Mouse (Mus musculus): ENCODE measurements around the gene Zfp536. TPM values are rescaled to one million over a fixed set of nuclear protein-coding genes. Genes with fewer than 3 reads are reported as not detected.
A peak's percentile ranks its signal among the peaks of the same experiment; 100 is the strongest.

Gene Zfp536
- polyA plus RNA-seq, 1 experiment: 0.81 TPM

DNA sequence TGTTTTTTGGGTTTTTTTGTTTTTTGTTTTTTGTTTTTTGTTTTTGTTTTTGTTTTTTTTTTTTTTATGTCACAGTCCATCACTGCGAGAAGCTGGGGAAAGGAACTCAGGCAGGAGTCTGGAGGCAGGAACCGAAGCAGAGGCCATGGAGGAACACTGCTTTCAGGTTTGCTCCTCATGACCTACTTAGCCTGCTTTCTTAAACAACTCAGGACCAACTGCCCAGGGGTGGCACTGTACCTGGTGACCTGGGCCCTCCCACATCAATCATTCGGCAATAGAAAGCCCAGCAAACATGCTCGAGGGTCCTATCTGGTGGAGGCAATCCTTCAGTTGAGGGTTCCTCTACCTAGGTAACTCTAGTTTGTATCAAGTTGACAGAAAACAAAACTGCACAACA, 35.6 kb upstream of the Zfp536 start:
- TF ChIP-seq CTCF (IDR thresholded peaks at IDR 0.05; ENCODE audit: extremely low read depth, insufficient read length, insufficient replicate concordance, low read depth, low read length) (no peak), POLR2A (IDR thresholded peaks at IDR 0.05; ENCODE audit: low read depth, low read length) (no peak)
- 85% methylated on average over 4 of the region's 4 CpGs for WGBS
- Histone ChIP-seq H3K27ac (ENCODE audit: insufficient read depth, low read depth, low read length) (no peak overlapping the region), H3K4me3 (ENCODE audit: low read depth, low read length) (no peak overlapping the region), H3K36me3 (ENCODE audit: control insufficient read depth, insufficient read depth, low read length) (no peaks in the 10 kb centered on the region), H3K27me3 (ENCODE audit: control insufficient read depth, insufficient read depth, low read length) (no peaks in the 10 kb centered on the region), H3K4me1 (ENCODE audit: control insufficient read depth, insufficient read depth, insufficient read length, low read length) (no peaks in the 10 kb centered on the region)

DNA sequence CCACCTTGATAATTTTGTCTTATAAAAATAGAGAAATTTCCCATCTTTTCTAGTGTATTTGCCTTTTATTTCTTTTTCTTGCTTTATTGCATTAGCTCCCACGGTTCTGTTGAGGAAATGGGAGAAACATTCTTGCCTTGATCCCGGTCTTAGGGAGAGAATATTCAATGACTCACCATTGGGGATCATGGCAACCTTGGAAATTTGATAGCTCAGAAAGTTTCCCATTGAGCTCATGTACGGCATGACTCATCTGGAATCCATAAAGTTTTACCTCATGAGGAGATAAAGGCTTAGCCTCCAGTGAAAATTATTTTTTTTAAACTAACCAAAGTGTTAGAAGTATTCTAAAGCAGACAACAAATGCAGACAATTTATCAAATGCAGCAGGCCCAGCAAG, 27.7 kb upstream of the Zfp536 start:
- Histone ChIP-seq H3K4me3 (ENCODE audit: low read depth, low read length) (no peak overlapping the region), H3K27ac (ENCODE audit: insufficient read depth, low read depth, low read length) (no peak overlapping the region), H3K27me3 (ENCODE audit: control insufficient read depth, insufficient read depth, low read length) (no peaks in the 10 kb centered on the region), H3K4me1 (ENCODE audit: control insufficient read depth, insufficient read depth, insufficient read length, low read length) (no peaks in the 10 kb centered on the region), H3K36me3 (ENCODE audit: control insufficient read depth, insufficient read depth, low read length) (no peaks in the 10 kb centered on the region)
- TF ChIP-seq POLR2A (IDR thresholded peaks at IDR 0.05; ENCODE audit: low read depth, low read length) (no peak), CTCF (IDR thresholded peaks at IDR 0.05; ENCODE audit: extremely low read depth, insufficient read length, insufficient replicate concordance, low read depth, low read length) (no peak)
- WGBS: 50% methylated on average over 3 of the region's 3 CpGs

DNA sequence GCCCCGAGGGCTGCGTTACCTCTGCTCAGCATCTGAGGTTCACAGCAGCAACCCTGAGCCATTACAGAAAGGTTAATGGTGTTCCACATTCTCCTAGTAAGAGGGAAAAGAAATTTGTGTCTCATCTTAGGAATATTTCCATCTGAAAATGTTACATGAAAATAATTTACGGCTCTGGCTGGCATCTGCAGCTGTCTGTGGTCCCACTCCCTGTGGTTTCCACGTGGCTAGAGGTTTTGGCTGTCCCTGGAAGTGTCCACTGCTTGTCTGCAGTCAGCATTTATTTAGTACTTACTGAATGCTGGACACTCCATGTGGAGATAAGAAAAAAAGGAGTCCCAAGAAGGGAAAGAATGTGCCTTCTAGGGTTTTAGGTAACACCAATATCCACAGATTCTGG, 15.3 kb upstream of the Zfp536 start:
- H3K4me1 ChIP-seq (ENCODE audit: control insufficient read depth, insufficient read depth, insufficient read length, low read length): no peaks in the 10 kb centered on the region
- WGBS: 69% methylated on average over 4 of the region's 4 CpGs
- TF ChIP-seq CTCF (IDR thresholded peaks at IDR 0.05; ENCODE audit: extremely low read depth, insufficient read length, insufficient replicate concordance, low read depth, low read length) (no peak), POLR2A (IDR thresholded peaks at IDR 0.05; ENCODE audit: low read depth, low read length) (no peak)
- no peaks in the 10 kb centered on the region for H3K27me3 ChIP-seq (ENCODE audit: control insufficient read depth, insufficient read depth, low read length)
- H3K27ac ChIP-seq (ENCODE audit: insufficient read depth, low read depth, low read length): no peak overlapping the region
- H3K36me3 ChIP-seq (ENCODE audit: control insufficient read depth, insufficient read depth, low read length): no peaks in the 10 kb centered on the region
- H3K4me3 ChIP-seq (ENCODE audit: low read depth, low read length): no peak overlapping the region

DNA sequence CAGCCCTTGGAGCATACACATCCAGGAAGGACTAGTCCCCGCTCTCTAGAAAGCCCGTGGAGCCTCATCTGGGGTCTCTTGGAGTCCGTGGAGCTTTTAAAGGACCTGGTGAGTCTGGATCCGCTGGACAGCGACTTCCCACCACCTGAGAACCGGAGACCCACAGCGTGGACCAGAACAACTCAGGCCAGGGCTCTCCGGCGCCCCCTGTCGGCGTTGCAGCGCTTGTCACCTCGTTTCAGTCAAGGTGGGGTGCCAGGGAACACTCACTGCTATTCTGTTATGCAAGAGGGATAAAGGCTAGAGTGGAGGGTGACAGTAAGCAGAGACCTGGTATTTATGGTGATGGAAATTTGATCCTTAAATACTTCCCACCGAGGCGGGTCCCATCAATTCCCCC, 2.1 kb upstream of the Zfp536 start:
- 7% methylated on average over 15 of the region's 15 CpGs for WGBS
- no peaks in the 10 kb centered on the region for H3K4me1 ChIP-seq (ENCODE audit: control insufficient read depth, insufficient read depth, insufficient read length, low read length)
- peaks cover 18% of the 10 kb centered on the region for H3K27me3 ChIP-seq (ENCODE audit: control insufficient read depth, insufficient read depth, low read length)
- H3K36me3 ChIP-seq (ENCODE audit: control insufficient read depth, insufficient read depth, low read length): no peaks in the 10 kb centered on the region
- TF ChIP-seq CTCF (IDR thresholded peaks at IDR 0.05; ENCODE audit: extremely low read depth, insufficient read length, insufficient replicate concordance, low read depth, low read length) (peak; percentile 41; the same call in 1 of the 2 replicates), POLR2A (IDR thresholded peaks at IDR 0.05; ENCODE audit: low read depth, low read length) (no peak)
- H3K4me3 ChIP-seq (ENCODE audit: low read depth, low read length): no peak overlapping the region
- no peak overlapping the region for H3K27ac ChIP-seq (ENCODE audit: insufficient read depth, low read depth, low read length)

DNA sequence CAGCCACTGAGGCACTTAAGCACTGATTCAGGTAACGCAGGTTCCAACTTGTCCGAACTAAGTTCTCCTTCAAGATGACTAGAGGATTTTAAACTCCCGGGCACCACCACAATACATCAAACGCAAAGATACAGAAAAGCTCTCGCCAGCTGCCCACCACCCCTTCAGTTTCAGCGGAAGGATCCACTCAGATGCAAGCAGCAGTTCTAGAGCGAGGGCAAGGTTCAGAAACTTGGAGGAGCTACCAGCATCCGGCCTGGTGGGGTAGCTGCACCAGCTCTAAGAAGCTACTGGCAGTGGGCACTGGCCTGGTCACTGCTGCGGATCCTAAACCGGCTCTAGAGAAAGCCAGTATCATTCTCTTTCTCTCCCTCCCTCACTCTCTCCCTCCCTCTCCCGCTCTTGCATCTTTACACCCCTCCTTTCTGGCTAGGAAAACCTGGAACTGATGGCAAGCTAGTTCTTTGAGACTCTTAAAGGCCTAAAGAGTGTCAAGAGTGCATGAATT, 1.1 kb upstream of the Zfp536 start:
- H3K27ac ChIP-seq (ENCODE audit: insufficient read depth, low read depth, low read length): no peak overlapping the region
- no peaks in the 10 kb centered on the region for H3K4me1 ChIP-seq (ENCODE audit: control insufficient read depth, insufficient read depth, insufficient read length, low read length)
- no peak overlapping the region for H3K4me3 ChIP-seq (ENCODE audit: low read depth, low read length)
- no peaks in the 10 kb centered on the region for H3K36me3 ChIP-seq (ENCODE audit: control insufficient read depth, insufficient read depth, low read length)
- peaks cover 23% of the 10 kb centered on the region for H3K27me3 ChIP-seq (ENCODE audit: control insufficient read depth, insufficient read depth, low read length)
- TF ChIP-seq POLR2A (IDR thresholded peaks at IDR 0.05; ENCODE audit: low read depth, low read length): no peak
- no peak for TF ChIP-seq CTCF (IDR thresholded peaks at IDR 0.05; ENCODE audit: extremely low read depth, insufficient read length, insufficient replicate concordance, low read depth, low read length)
- 47% methylated on average over 11 of the region's 11 CpGs for WGBS

DNA sequence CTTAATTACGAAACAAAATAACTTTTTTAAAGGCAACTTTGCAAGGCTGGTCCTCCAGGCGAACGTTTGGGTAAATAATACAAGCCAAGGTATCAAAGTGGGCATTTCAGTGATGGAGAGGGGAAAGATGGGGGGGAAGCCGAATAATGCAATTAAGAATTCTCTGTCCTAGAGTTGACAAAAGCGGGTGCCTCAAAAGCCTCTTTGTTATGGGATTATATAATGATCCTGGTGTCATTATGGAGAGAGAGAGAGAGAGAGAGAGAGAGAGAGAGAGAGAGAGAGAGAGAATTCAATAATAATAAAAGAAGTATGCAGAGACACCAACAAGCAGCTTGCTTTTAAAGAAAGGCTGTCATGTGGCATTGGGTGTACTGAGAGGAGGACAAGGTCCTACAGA, 465 bp upstream of the Zfp536 start:
- H3K27ac ChIP-seq (ENCODE audit: insufficient read depth, low read depth, low read length): no peak overlapping the region
- no peak overlapping the region for H3K4me3 ChIP-seq (ENCODE audit: low read depth, low read length)
- peaks cover 23% of the 10 kb centered on the region for H3K27me3 ChIP-seq (ENCODE audit: control insufficient read depth, insufficient read depth, low read length)
- TF ChIP-seq POLR2A (IDR thresholded peaks at IDR 0.05; ENCODE audit: low read depth, low read length) (no peak), CTCF (IDR thresholded peaks at IDR 0.05; ENCODE audit: extremely low read depth, insufficient read length, insufficient replicate concordance, low read depth, low read length) (no peak)
- H3K36me3 ChIP-seq (ENCODE audit: control insufficient read depth, insufficient read depth, low read length): no peaks in the 10 kb centered on the region
- WGBS: 34% methylated on average over 5 of the region's 5 CpGs
- H3K4me1 ChIP-seq (ENCODE audit: control insufficient read depth, insufficient read depth, insufficient read length, low read length): no peaks in the 10 kb centered on the region

DNA sequence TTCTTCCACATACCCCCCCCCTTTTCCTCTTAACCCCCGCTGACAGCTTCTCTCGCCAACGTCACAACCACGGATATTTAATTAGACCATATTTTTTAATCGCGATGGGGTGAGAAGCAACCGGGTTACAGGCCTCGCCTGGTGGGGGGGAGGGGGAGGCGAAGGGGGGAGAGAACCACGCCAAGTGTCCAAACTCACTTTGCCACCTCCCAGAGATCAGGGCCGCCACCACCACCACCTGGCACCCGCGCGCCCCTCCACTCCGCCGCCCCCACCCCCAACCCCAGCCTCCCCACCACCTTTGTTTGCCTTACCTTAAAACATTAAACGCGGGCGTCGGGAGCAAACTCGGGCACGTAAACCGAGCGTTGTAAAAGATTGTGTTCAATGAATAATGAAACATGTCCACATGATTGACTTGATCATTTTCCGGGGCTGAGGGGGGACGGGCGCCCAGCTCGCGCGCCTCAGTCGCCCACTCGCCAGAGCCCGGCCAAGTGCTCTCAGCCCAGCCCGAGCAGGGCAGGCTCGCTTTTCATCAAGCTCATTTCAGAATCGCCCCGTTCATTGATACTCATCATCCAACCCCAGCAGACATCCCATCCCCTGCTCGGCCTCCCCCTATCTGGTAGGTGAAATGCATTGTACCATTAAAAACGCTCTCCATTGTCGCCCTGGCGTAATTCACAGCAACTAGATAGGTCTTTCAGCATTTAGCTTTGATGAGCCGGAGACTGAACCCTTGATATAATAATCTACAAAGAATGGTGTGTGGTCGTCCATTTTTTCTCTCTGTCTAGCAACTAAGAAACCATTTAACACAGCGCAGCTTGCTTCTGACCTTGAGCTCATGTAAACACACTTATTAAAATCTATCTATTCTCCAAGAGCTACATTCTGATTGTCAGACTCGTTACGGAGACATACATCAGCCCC, 797 bp downstream of the Zfp536 start:
- Histone ChIP-seq H3K36me3 (ENCODE audit: control insufficient read depth, insufficient read depth, low read length) (no peaks in the 10 kb centered on the region), H3K4me3 (ENCODE audit: low read depth, low read length) (peak overlapping the region; percentile 57), H3K27ac (ENCODE audit: insufficient read depth, low read depth, low read length) (no peak overlapping the region), H3K27me3 (ENCODE audit: control insufficient read depth, insufficient read depth, low read length) (peaks cover 23% of the 10 kb centered on the region), H3K4me1 (ENCODE audit: control insufficient read depth, insufficient read depth, insufficient read length, low read length) (no peaks in the 10 kb centered on the region)
- 4% methylated on average over 46 of the region's 46 CpGs for WGBS
- TF ChIP-seq POLR2A (IDR thresholded peaks at IDR 0.05; ENCODE audit: low read depth, low read length): no peak
- TF ChIP-seq CTCF (IDR thresholded peaks at IDR 0.05; ENCODE audit: extremely low read depth, insufficient read length, insufficient replicate concordance, low read depth, low read length): no peak
